Mouse (Mus musculus) stomach, embryonic 14.5 days (tissue): Measurements from ENCODE around the gene Cpa1. TPM values are rescaled to one million over a fixed set of nuclear protein-coding genes. Genes with fewer than 3 reads are reported as not detected.

Experiments
- ATAC-seq: fragments of 200-750 bp; cut with Nextera tagmentation; 2 replicates; pipeline ENCODE4 v1.8.0; 2017; ENCODE audit warnings: low read depth, moderate TSS enrichment; ENCODE audit not compliant: insufficient number of reproducible peaks, insufficient read depth, low FRiP score
- H3K27ac ChIP-seq: fragments of 300-500 bp; sonication (generic); 2 replicates; pipeline ENCODE4 v1.5.1; 2014; ENCODE audit warnings: mild to moderate bottlenecking, low read length, moderate library complexity, mixed read lengths
- H3K27me3 ChIP-seq: fragments of 300-500 bp; sonication (generic); 2 replicates; pipeline ENCODE4 v1.6.1; 2014; ENCODE audit warnings: low read length, control low read depth, mixed read lengths; ENCODE audit not compliant: control insufficient read depth, insufficient read depth
- H3K36me3 ChIP-seq: fragments of 300-500 bp; sonication (generic); 2 replicates; pipeline ENCODE4 v1.6.1; 2014; ENCODE audit warnings: mild to moderate bottlenecking, control low read depth, low read length, moderate library complexity, mixed read lengths; ENCODE audit not compliant: control insufficient read depth, insufficient read depth
- H3K4me1 ChIP-seq: fragments of 300-500 bp; sonication (generic); 2 replicates; pipeline ENCODE4 v1.6.1; 2014; ENCODE audit warnings: low read length, control low read depth, mixed read lengths; ENCODE audit not compliant: control insufficient read depth, insufficient read depth
- H3K4me2 ChIP-seq: fragments of 300-500 bp; sonication (generic); replicated peaks from 2 replicates; pipeline ENCODE4 v1.6.1; 2014; ENCODE audit warnings: low read depth, low read length, control low read depth
- H3K4me3 ChIP-seq: fragments of 300-500 bp; sonication (generic); 2 replicates; pipeline ENCODE4 v1.5.1; 2014; ENCODE audit warnings: low read depth, low read length, control low read depth
- H3K9ac ChIP-seq: fragments of 300-500 bp; sonication (generic); replicated peaks from 2 replicates; pipeline ENCODE4 v1.6.1; 2014; ENCODE audit warnings: low read depth, mild to moderate bottlenecking, control low read depth, low read length, moderate library complexity, mixed read lengths
- H3K9me3 ChIP-seq: fragments of 300-500 bp; sonication (generic); 2 replicates; pipeline ENCODE4 v1.6.1; 2016; ENCODE audit warnings: low read depth, low read length, control low read depth; ENCODE audit not compliant: control insufficient read depth
- WGBS: fragments of 180-500 bp; shearing (Covaris S2); extraction: QIAGEN DNeasy Blood & Tissue Kit; methylation state at CpG from one replicate; pipeline ENCODE4 v1.1.7; 2014; 5-methylcytosine and 5-hydroxymethylcytosine counted together
- polyA plus RNA-seq: library from polyadenylated mRNA; unstranded; fragments of >200 nt; fragmentation: Nextera tagmentation; extraction: Ambion mirVana; gene quantifications from 2 replicates; pipeline ENCODE4 v1.2.1, GENCODE M21; 2014

Cpa1 gene
- polyA plus RNA-seq, 1 experiment from 2014 or later, result 1.5 TPM

DNA sequence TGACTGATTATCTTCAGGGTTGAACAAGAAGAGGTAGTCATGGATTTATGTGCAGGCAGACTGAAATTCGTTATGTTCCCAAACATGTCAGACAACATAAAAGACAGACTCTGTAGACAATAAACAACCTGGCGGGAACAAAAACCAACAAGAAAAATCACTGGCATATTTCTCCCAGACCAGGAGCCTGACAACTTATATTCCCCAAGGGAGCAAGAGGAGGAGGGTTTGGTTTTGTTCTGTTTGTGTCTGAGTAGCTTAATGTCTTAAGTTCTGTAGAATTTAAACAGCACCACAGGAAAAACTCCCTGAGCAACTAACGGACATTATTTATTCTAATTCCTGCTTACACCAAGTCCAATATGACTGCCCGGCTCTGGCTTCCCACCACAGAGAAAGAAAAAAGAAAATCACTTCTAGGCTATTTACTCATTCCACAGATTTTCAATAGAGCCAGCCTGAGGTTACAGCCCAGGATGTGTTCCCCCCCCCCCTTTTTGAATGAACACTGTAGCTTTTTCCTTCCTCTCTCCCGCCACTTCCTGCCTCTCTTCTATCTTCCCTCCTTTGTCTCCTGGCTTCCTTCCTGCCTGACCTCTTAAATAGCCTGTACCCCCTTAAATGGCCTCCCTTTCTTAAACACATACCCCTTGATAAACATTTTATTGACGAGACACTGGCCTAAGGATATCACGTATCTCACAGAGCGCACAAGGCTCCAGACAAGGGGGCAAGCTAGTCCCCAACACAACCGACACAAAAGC, 13.6 kb downstream of the Cpa1 start:
- no peaks in the 10 kb centered on the region for H3K27me3 ChIP-seq
- no peaks in the 10 kb centered on the region for H3K9me3 ChIP-seq
- no peak overlapping the region for H3K4me3 ChIP-seq
- peaks cover 26% of the 10 kb centered on the region for H3K4me1 ChIP-seq
- H3K4me2 ChIP-seq, result no peak overlapping the region
- 37% methylated on average over 9 of the region's 9 CpGs for WGBS
- H3K36me3 ChIP-seq, result no peaks in the 10 kb centered on the region
- no peak overlapping the region for H3K9ac ChIP-seq
- peak overlapping the region; percentile 71 for H3K27ac ChIP-seq
- no peak for ATAC-seq

DNA sequence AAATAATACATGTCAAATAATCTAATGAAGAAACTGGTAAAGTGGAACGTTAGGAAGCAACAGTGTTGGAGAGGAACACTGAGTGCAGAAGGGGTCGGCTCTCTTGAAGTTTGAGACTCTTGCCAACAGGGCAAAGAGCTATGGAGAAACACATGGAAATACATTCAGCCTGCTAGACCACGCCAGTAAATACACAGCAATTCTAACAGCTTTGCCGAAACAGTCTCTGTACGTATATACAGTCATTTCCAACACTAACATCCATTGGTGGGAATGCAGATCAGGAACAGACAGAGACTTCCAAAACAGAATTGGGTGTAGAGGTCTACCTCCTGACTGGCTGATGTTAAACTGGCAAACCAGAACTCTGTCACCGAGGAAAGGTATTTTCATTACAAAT, 14.5 kb downstream of the Cpa1 start:
- Histone ChIP-seq H3K9ac (no peak overlapping the region), H3K4me3 (no peak overlapping the region), H3K9me3 (no peaks in the 10 kb centered on the region), H3K27me3 (no peaks in the 10 kb centered on the region), H3K4me2 (no peak overlapping the region), H3K36me3 (no peaks in the 10 kb centered on the region), H3K27ac (peak overlapping the region; percentile 71), H3K4me1 (peaks cover 26% of the 10 kb centered on the region)
- WGBS, result 58% methylated on average over 6 of the region's 6 CpGs
- no peak for ATAC-seq

DNA sequence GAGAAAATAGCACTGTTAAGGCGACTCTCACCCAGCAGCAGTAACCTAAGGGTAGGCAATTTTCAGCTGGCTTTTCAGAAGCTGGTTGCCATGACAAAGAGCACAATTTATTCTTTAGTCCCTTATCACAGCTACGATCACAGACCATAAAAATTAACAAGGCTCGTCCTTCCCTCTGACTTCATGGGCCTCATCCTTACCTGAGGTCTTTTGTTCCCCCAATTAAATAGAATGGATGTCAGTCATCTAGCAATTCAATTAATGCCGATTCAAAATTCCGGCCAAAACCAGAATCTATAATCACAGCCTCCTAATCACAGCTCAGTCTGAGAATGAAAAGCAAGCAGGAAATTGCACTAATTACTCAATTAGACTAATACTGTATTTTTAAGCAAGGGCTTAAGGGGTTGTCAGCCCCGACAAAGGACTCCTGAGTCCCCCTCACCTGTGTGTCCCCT, 15.4 kb downstream of the Cpa1 start:
- no peak for ATAC-seq

DNA sequence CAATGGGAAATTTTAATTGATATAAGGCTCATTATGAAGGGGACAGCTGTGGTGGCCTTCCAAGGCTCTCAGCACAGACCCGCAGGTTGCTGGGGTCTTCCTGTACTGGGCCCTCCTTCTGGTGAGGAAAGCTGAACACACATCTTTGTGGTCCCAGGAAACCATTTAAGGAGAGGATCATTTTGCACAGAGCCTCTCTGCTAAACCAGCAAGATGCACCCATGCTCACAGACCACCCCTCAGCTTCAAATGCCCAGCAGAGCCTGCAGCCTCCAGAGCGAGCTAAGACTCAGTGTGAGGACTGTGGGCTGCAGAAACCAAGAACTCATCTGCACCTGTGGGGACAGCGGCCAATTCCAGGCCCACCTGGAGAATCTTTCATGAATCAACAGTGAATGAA, 15.9 kb downstream of the Cpa1 start:
- Histone ChIP-seq H3K9me3 (no peaks in the 10 kb centered on the region), H3K4me3 (no peak overlapping the region), H3K4me2 (no peak overlapping the region), H3K27me3 (no peaks in the 10 kb centered on the region), H3K9ac (no peak overlapping the region), H3K27ac (peak overlapping the region; percentile 28), H3K4me1 (peaks cover 26% of the 10 kb centered on the region), H3K36me3 (no peaks in the 10 kb centered on the region)
- ATAC-seq, result no peak
- WGBS, result 69% methylated on average over 3 of the region's 3 CpGs

More for the DNA sequence above, 15.4 kb downstream of the Cpa1 start:
- 58% methylated on average over 6 of the region's 6 CpGs for WGBS
- Histone ChIP-seq H3K9ac (no peak overlapping the region), H3K9me3 (no peaks in the 10 kb centered on the region), H3K36me3 (no peaks in the 10 kb centered on the region), H3K4me3 (no peak overlapping the region), H3K4me1 (peaks cover 26% of the 10 kb centered on the region), H3K27ac (peak overlapping the region; percentile 28), H3K4me2 (no peak overlapping the region), H3K27me3 (no peaks in the 10 kb centered on the region)

DNA sequence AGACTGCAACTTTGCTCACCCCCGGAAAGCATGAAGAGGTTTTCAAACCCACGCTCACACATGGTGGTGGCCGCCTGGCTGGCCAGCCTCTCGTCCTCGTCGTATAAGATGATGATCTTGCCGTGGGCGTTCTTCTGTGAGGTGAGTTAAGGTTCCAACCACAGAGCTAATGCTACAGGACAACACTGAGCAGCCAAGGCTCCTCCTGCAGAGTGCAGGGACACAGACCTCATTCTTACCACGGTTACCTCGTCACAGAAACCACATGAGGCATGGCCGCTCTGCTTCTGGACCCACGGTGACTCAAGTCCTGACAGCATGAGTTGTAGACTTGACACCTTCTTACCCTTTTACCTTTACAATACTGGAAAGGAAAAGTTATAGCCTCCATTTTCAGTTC, 18.3 kb downstream of the Cpa1 start:
- H3K4me3 ChIP-seq, result no peak overlapping the region
- no peaks in the 10 kb centered on the region for H3K36me3 ChIP-seq
- peaks cover 26% of the 10 kb centered on the region for H3K4me1 ChIP-seq
- ATAC-seq, result no peak
- H3K27ac ChIP-seq, result peak overlapping the region; percentile 45
- no peaks in the 10 kb centered on the region for H3K27me3 ChIP-seq
- no peaks in the 10 kb centered on the region for H3K9me3 ChIP-seq
- WGBS, result 94% methylated on average over 12 of the region's 12 CpGs
- no peak overlapping the region for H3K4me2 ChIP-seq
- H3K9ac ChIP-seq, result no peak overlapping the region

DNA sequence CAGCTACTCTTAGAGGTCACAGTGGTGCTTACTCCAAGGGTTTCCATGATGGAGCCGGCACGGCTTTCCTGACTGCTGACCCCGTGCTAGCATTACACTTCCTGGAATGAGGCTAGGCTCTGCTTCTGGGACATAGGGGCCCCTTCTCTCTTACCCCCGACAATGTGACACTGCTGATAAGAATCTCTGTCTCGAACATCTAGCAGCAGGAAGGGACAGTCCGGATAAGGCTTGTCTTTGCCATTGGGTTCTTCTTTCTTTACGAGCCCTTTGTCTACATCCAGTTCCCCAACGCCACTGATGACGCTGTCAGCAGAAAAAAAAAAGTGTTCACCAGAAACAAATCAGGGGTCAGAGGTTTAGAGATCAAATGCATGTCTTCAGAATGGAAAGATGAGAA, 19.6 kb downstream of the Cpa1 start:
- Histone ChIP-seq H3K27ac (no peak overlapping the region), H3K4me1 (peaks cover 18% of the 10 kb centered on the region), H3K4me2 (no peak overlapping the region), H3K27me3 (no peaks in the 10 kb centered on the region), H3K9ac (no peak overlapping the region), H3K9me3 (no peaks in the 10 kb centered on the region), H3K36me3 (no peaks in the 10 kb centered on the region), H3K4me3 (no peak overlapping the region)
- WGBS, result 76% methylated on average over 9 of the region's 9 CpGs
- ATAC-seq, result no peak

DNA sequence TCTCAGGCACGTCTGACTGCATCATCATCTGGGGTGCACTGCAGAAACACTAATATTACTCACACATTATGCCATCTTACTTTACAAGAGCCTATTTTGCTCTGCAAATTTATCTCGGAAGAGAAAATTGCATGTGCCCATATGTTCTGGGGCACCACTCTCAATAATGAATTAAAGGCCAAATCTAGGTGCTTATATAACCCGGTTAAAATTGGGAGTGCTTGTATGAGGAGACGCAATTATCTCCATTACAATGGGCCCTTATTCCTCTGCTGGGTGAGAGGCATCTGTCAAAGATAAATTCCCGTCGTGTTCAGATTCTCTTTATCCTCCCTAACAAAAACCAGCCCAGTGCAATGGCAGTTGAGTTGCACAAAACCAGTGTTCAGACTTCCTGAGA, 25.8 kb downstream of the Cpa1 start:
- peak overlapping the region; percentile 69 for H3K27ac ChIP-seq
- no peaks in the 10 kb centered on the region for H3K36me3 ChIP-seq

DNA sequence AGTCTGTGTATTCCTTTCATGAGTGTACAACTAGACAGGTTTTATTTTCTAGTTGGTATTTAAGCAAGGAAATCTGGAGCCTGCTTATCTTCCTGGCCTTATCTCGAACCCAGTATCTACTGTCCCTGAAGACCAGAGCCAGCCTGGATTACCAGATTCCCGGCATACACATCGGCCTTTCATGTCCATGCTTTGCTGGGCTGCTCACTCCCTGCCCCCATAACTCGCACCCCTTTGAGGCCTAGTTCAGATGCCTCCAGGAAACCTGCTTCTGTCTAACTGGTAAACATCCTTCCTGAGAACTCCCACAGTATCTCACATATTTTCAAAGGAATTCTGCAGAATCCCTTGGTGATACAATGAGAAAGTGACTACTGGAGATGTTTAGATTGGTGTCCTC, 26.3 kb downstream of the Cpa1 start:
- no peak overlapping the region for H3K4me2 ChIP-seq
- H3K27ac ChIP-seq, result peak overlapping the region; percentile 69
- WGBS, result 14% methylated on average over 4 of the region's 4 CpGs

More for the DNA sequence above, 25.8 kb downstream of the Cpa1 start:
- Histone ChIP-seq H3K4me1 (peaks cover 14% of the 10 kb centered on the region; the same call in 1 of the 2 replicates), H3K27me3 (no peaks in the 10 kb centered on the region), H3K4me3 (no peak overlapping the region), H3K9ac (no peak overlapping the region), H3K4me2 (no peak overlapping the region), H3K9me3 (no peaks in the 10 kb centered on the region)
- 54% methylated on average over 6 of the region's 6 CpGs for WGBS
- ATAC-seq, result no peak

More for the DNA sequence above, 26.3 kb downstream of the Cpa1 start:
- Histone ChIP-seq H3K27me3 (no peaks in the 10 kb centered on the region), H3K4me3 (no peak overlapping the region), H3K36me3 (no peaks in the 10 kb centered on the region), H3K9ac (no peak overlapping the region), H3K9me3 (no peaks in the 10 kb centered on the region), H3K4me1 (peaks cover 14% of the 10 kb centered on the region; the same call in 1 of the 2 replicates)
- ATAC-seq, result no peak
